Mouse (Mus musculus) B cell, adult 2 months (primary cell): Measurements from ENCODE around the gene Tacc3.

Experiments used
- DNase-seq, 2 experiments: peaks; one replicate each; pipeline ENCODE4 v3.0.0; 2022

Tacc3 gene

GRCm38 (mm10) chr5:33696430-33696829 lies 38.5 kb downstream of the Tacc3 start:
- DNase-seq = no peak

GRCm38 (mm10) chr5:33697534-33697933 lies 39.6 kb downstream of the Tacc3 start:
- no peak for DNase-seq

GRCm38 (mm10) chr5:33697947-33698512 lies 40.1 kb downstream of the Tacc3 start:
- no peak for DNase-seq

- no peak for DNase-seq
Measured at GRCm38 (mm10) chr5:33698669-33699068, 40.7 kb downstream of the Tacc3 start.

- DNase-seq = no peak
Measured at GRCm38 (mm10) chr5:33700010-33700409, 42.1 kb downstream of the Tacc3 start.

GRCm38 (mm10) chr5:33701832-33702231 lies 43.9 kb downstream of the Tacc3 start:
- DNase-seq = no peak

GRCm38 (mm10) chr5:33703999-33704398 lies 46.1 kb downstream of the Tacc3 start:
- DNase-seq = no peak

- DNase-seq = no peak
Measured at GRCm38 (mm10) chr5:33704945-33705611, 47.1 kb downstream of the Tacc3 start.

GRCm38 (mm10) chr5:33705612-33706349 lies 47.9 kb downstream of the Tacc3 start:
- no peak for DNase-seq

- DNase-seq = no peak
Measured at GRCm38 (mm10) chr5:33706350-33706629, 48.4 kb downstream of the Tacc3 start.

GRCm38 (mm10) chr5:33707163-33707562 lies 49.2 kb downstream of the Tacc3 start:
- no peak for DNase-seq

- no peak for DNase-seq
Measured at GRCm38 (mm10) chr5:33709037-33709436, 51.1 kb downstream of the Tacc3 start.

- no peak for DNase-seq
Measured at GRCm38 (mm10) chr5:33712550-33712949, 54.6 kb downstream of the Tacc3 start.

- DNase-seq = no peak
Measured at GRCm38 (mm10) chr5:33715182-33715581, 57.3 kb downstream of the Tacc3 start.

- DNase-seq = no peak
Measured at GRCm38 (mm10) chr5:33716467-33716866, 58.5 kb downstream of the Tacc3 start.

- no peak for DNase-seq
Measured at GRCm38 (mm10) chr5:33718460-33718859, 60.5 kb downstream of the Tacc3 start.

GRCm38 (mm10) chr5:33720852-33721490 lies 63.0 kb downstream of the Tacc3 start:
- DNase-seq = no peak

- DNase-seq = peak; percentile 52 to 56
Measured at GRCm38 (mm10) chr5:33721541-33722265, 63.8 kb downstream of the Tacc3 start, which contains the start of gene Fgfr3. Gene Fgfr3, plus strand, starts transcription at chr5:33721674.

- DNase-seq = peak in 1 of 2 experiments; percentile 37
Measured at GRCm38 (mm10) chr5:33722266-33723018, 64.5 kb downstream of the Tacc3 start.

GRCm38 (mm10) chr5:33723019-33723640 lies 65.2 kb downstream of the Tacc3 start:
- DNase-seq = peak; percentile 13 to 24

- no peak for DNase-seq
Measured at GRCm38 (mm10) chr5:33723641-33724465, 65.9 kb downstream of the Tacc3 start.
